Mouse (Mus musculus) gastrocnemius, adult 2 months (tissue): Measurements from ENCODE around the gene Scrn1. TPM values are rescaled to one million over a fixed set of nuclear protein-coding genes. Genes with fewer than 3 reads are reported as not detected.

Source experiments
- DNase-seq: peaks from one replicate; pipeline ENCODE4 v3.0.0; 2022
- H3K27ac ChIP-seq: fragments of 200-600 bp; 2 replicates; pipeline ENCODE4 v1.8.1; 2022; ENCODE audit warnings: mild to moderate bottlenecking
- H3K4me3 ChIP-seq: fragments of 200-600 bp; 2 replicates; pipeline ENCODE4 v1.8.1; 2022; ENCODE audit warnings: mild to moderate bottlenecking, moderate library complexity
- CTCF ChIP-seq: fragments of 200-600 bp; IDR thresholded peaks from 2 replicates; pipeline ENCODE4 v1.8.1; 2022; ENCODE audit warnings: antibody characterized with exemption, mild to moderate bottlenecking, moderate library complexity
- intact Hi-C: fragments of 180-260 bp; cut with DNase I; formaldehyde crosslinking; loops from one replicate; pipeline ENCODE4 v1.15.1; 2025
- total RNA-seq, 2 experiments: library from RNA; stranded (reverse); gene quantifications; 2 replicates each; pipeline ENCODE4 v1.2.3; 2021

Scrn1 gene
- total RNA-seq, 2 experiments from 2014 or later, result 1.4 to 1.6 TPM

GRCm38 (mm10) chr6:54540252-54540887 lies 25.9 kb downstream of the Scrn1 start:
- no peak for TF ChIP-seq CTCF
- intact Hi-C loops, result no loop called here
- Histone ChIP-seq H3K27ac (peak overlapping the region; percentile 35; the same call in 1 of the 2 replicates), H3K4me3 (no peak overlapping the region)
- DNase-seq, result peak; percentile 21

GRCm38 (mm10) chr6:54539396-54539795 lies 26.9 kb downstream of the Scrn1 start:
- TF ChIP-seq CTCF, result no peak
- Histone ChIP-seq H3K27ac (no peak overlapping the region), H3K4me3 (no peak overlapping the region)
- intact Hi-C loops, result no loop called here
- DNase-seq, result no peak

DNA sequence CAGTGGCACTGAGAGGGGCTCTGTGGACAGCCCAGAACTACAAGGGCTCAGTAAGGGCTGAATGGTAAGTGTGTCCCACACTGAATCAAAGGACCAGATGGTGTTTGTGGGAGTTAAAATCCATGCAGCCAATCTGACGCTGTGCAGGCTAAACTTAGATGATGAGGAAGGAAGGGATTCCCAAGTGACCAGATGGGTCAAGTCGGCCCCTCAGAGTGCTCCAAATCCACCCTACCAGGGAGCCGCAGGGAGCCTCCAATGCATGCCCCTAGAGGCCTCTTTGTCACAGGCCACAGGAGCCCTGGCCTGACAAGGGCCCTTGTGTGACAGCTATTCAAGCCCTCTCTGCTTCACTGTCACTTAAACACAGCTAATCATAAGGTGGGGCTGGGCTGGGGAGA lies 27.5 kb downstream of the Scrn1 start:
- no peak for TF ChIP-seq CTCF
- no peak for DNase-seq
- Histone ChIP-seq H3K27ac (no peak overlapping the region), H3K4me3 (no peak overlapping the region)
- intact Hi-C loops, result no loop called here

- no peak overlapping the region for H3K27ac ChIP-seq
- DNase-seq, result no peak
- H3K4me3 ChIP-seq, result no peak overlapping the region
- intact Hi-C loops, result no loop called here
- no peak for TF ChIP-seq CTCF
Observed at GRCm38 (mm10) chr6:54537053-54537452, 29.2 kb downstream of the Scrn1 start.

DNA sequence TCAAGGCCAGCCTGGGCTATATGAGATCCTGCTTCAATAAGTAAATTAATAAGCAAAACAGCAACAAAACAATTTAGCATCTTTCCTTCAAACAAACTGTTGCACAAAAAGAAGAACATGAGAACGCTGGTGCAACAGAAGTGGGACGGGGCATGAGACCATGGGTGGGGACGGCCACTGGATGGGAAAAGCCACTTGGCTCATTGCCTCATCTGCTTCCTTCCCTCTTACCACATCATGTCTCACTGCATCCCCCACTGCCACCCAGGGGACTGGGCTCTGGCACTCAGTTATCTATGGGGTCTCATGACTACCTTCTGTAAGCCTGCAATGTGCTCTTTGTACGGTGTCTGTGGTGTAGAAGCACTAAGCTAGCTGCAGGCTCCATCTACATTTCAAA lies 30.8 kb downstream of the Scrn1 start:
- TF ChIP-seq CTCF, result no peak
- Histone ChIP-seq H3K4me3 (no peak overlapping the region), H3K27ac (no peak overlapping the region)
- intact Hi-C loops, result no loop called here
- DNase-seq, result no peak

GRCm38 (mm10) chr6:54531048-54531481 lies 35.2 kb downstream of the Scrn1 start:
- TF ChIP-seq CTCF, result no peak
- intact Hi-C loops, result no loop called here

GRCm38 (mm10) chr6:54530182-54530581 lies 36.1 kb downstream of the Scrn1 start:
- no peak for TF ChIP-seq CTCF
- no peak for DNase-seq
- Histone ChIP-seq H3K27ac (no peak overlapping the region), H3K4me3 (no peak overlapping the region)
- intact Hi-C loops, result no loop called here

More at GRCm38 (mm10) chr6:54531048-54531481, 35.2 kb downstream of the Scrn1 start:
- Histone ChIP-seq H3K27ac (no peak overlapping the region), H3K4me3 (no peak overlapping the region)
- peak; percentile 69 for DNase-seq

- no peak for TF ChIP-seq CTCF
- intact Hi-C loops, result no loop called here
Observed at GRCm38 (mm10) chr6:54528666-54529065, 37.6 kb downstream of the Scrn1 start.

DNA sequence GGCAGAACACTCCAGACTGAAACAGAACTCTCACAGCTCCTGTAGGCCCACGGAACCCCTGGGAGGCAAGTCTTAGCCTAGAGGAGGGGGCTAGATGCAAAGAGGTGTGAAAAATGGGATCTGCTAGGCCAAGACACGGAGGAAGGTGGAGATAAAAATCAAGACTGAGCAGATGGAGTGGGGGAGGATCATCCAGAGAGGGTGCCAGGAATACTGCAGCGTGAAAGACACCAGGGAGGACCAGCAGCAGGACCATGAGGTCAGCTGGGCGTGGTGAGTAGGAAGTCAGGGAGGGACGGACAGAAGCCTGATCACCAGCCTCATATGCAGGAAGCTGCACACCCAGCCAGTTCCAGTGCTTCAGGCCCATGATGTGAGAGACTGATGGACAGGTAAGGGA lies 47.5 kb downstream of the Scrn1 start:
- intact Hi-C loops, result no loop called here
- no peak overlapping the region for H3K4me3 ChIP-seq
- H3K27ac ChIP-seq, result no peak overlapping the region
- no peak for TF ChIP-seq CTCF
- DNase-seq, result peak; percentile 32

More at GRCm38 (mm10) chr6:54528666-54529065, 37.6 kb downstream of the Scrn1 start:
- no peak for DNase-seq
- Histone ChIP-seq H3K27ac (no peak overlapping the region), H3K4me3 (no peak overlapping the region)

GRCm38 (mm10) chr6:54516512-54517134 lies 49.7 kb downstream of the Scrn1 start:
- no peak for DNase-seq
- H3K4me3 ChIP-seq, result no peak overlapping the region
- no peak overlapping the region for H3K27ac ChIP-seq
- TF ChIP-seq CTCF, result no peak
- intact Hi-C loops, result no loop called here

GRCm38 (mm10) chr6:54512256-54512655 lies 54.0 kb downstream of the Scrn1 start:
- intact Hi-C loops, result no loop called here
- no peak for TF ChIP-seq CTCF
- DNase-seq, result no peak
- Histone ChIP-seq H3K4me3 (no peak overlapping the region), H3K27ac (no peak overlapping the region)

GRCm38 (mm10) chr6:54509264-54509663 lies 57.0 kb downstream of the Scrn1 start:
- H3K27ac ChIP-seq, result no peak overlapping the region
- TF ChIP-seq CTCF, result no peak
- intact Hi-C loops, result no loop called here
- H3K4me3 ChIP-seq, result no peak overlapping the region
- no peak for DNase-seq

GRCm38 (mm10) chr6:54508256-54508793 lies 58.0 kb downstream of the Scrn1 start:
- no peak for DNase-seq
- Histone ChIP-seq H3K27ac (no peak overlapping the region), H3K4me3 (no peak overlapping the region)
- intact Hi-C loops, result no loop called here
- no peak for TF ChIP-seq CTCF

GRCm38 (mm10) chr6:54507808-54508207 lies 58.5 kb downstream of the Scrn1 start:
- intact Hi-C loops, result loop anchor here (1.0 kb wide), 1 partner anchor 117 kb away; no protein-coding TSS in a partner anchor
- H3K27ac ChIP-seq, result no peak overlapping the region
- TF ChIP-seq CTCF, result no peak
- H3K4me3 ChIP-seq, result no peak overlapping the region
- DNase-seq, result no peak
